Mouse (Mus musculus) adrenal gland, adult 8-10 months (tissue): Measurements from ENCODE around the gene Spib. TPM values are rescaled to one million over a fixed set of nuclear protein-coding genes. Genes with fewer than 3 reads are reported as not detected.

Experiments used
- DNase-seq: peaks from one replicate; pipeline ENCODE4 v3.0.0; 2022
- microRNA-seq, 2 experiments: library from miRNA; unstranded; fragments of <30 nt; microRNA quantifications; one replicate each; pipeline ENCODE4 v1.2.0; 2022
- total RNA-seq, 4 experiments: library from RNA; stranded (reverse); gene quantifications; 2 replicates each; pipeline ENCODE4 v1.2.4; 2022

Spib gene
- total RNA-seq, 4 experiments from 2014 or later: 0.32 to 0.77 (median 0.43) TPM

- DNase-seq: no peak
These were observed 46.9 kb downstream of the Spib start for GRCm38 (mm10) chr7:44484841-44485571.

- no peak for DNase-seq
These were observed 47.8 kb downstream of the Spib start for GRCm38 (mm10) chr7:44484109-44484508.

DNA sequence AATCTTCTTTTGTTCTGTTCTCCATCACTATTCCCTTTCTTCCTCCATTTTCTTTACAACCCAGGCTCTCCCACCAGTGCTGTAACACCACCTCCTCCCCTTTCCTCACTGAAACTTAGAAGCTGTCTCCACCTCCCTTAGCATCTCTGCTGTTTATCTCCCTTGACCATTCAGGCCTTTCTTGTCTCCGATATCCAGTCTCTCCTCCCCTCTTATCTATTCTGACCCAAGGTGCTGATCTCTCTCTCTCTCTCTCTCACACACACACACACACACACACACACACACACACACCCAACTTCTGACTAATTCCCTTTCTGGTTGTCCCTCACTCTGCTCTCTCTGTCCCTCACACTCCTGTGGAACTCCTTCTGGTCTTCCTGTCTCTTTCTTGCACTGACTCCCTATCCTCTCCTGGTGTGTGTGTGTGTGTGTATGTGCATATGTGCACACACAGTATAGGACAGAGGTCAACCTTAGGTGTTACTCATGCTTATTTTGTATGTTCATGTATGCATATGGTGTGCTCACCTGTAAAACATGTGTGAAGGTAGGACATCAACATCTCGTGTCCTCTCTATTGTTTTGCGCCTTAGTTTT lies 48.9 kb downstream of the Spib start:
- DNase-seq: no peak

Small RNA genes lying within 50 kb of the gene (microRNA-seq; reads per million reads assigned to microRNA genes)
- gene Mir7053: 0 to 0.18 reads per million in 2 experiments

Other genes starting within 250 kb of the Spib start
- gene Clec11a, start 225.2 kb downstream of the Spib start, total RNA-seq: 1 to 10 TPM; 4.1 to 6.0 (median 5.1) TPM
- 10 to 100 TPM in 3 of 4 experiments, 1 to 10 TPM in 1; 9.3 to 17.6 (median 14.3) TPM for gene Shank1, start 221.8 kb downstream of the Spib start, total RNA-seq
- gene Syt3, start 148.0 kb downstream of the Spib start, total RNA-seq: 10 to 100 TPM in 1 of 4 experiments, 1 to 10 TPM in 3; 4.9 to 11.1 (median 7.6) TPM
- 1 to 10 TPM in 3 of 4 experiments, under 1 TPM in 1; 0.73 to 2.2 (median 1.4) TPM for gene 1700008O03Rik, start 146.3 kb downstream of the Spib start, total RNA-seq
- 10 to 100 TPM in 2 of 4 experiments, 1 to 10 TPM in 2; 6.4 to 15.4 (median 9.8) TPM for gene Lrrc4b, start 103.1 kb downstream of the Spib start, total RNA-seq
- gene Aspdh, start 66.7 kb downstream of the Spib start, total RNA-seq: 1 to 10 TPM in 3 of 4 experiments, under 1 TPM in 1; 0.73 to 2.0 (median 1.4) TPM
- 10 to 100 TPM; 43.7 to 56.5 (median 46.9) TPM for gene Josd2, start 64.1 kb downstream of the Spib start, total RNA-seq
- 100 to 1,000 TPM in 3 of 4 experiments, 10 to 100 TPM in 1; 99.0 to 119 (median 110) TPM for gene Emc10, start 35.5 kb downstream of the Spib start, total RNA-seq
- gene Fam71e1, start 35.5 kb downstream of the Spib start, total RNA-seq: 10 to 100 TPM in 3 of 4 experiments, 1 to 10 TPM in 1; 10.0 to 15.5 (median 13.0) TPM
- under 1 TPM in 2 of 4 experiments, not detected in 2; 0.07 to 0.08 TPM for gene Mybpc2, start 7.4 kb downstream of the Spib start, total RNA-seq
- 10 to 100 TPM; 10.9 to 18.6 (median 15.9) TPM for gene Pold1, start 16.8 kb upstream of the Spib start, total RNA-seq
- gene Nr1h2, start 21.9 kb upstream of the Spib start, total RNA-seq: 100 to 1,000 TPM in 3 of 4 experiments, 10 to 100 TPM in 1; 94.3 to 153 (median 129) TPM
- 1 to 10 TPM in 3 of 4 experiments, under 1 TPM in 1; 1.00 to 2.0 (median 1.5) TPM for gene Napsa, start 40.3 kb upstream of the Spib start, total RNA-seq
- 10 to 100 TPM in 1 of 4 experiments, 1 to 10 TPM in 3; 4.7 to 11.1 (median 7.8) TPM for gene Kcnc3, start 58.6 kb upstream of the Spib start, total RNA-seq
- gene Myh14, start 138.8 kb upstream of the Spib start, total RNA-seq: 10 to 100 TPM in 1 of 4 experiments, 1 to 10 TPM in 3; 7.3 to 16.5 (median 8.4) TPM
- gene Izumo2, start 176.7 kb upstream of the Spib start, total RNA-seq: not detected
- 10 to 100 TPM; 46.5 to 73.4 (median 54.8) TPM for gene Vrk3, start 216.3 kb upstream of the Spib start, total RNA-seq
- gene Zfp473, start 219.0 kb upstream of the Spib start, total RNA-seq: 1 to 10 TPM in 1 of 4 experiments, under 1 TPM in 3; 0.35 to 1.1 (median 0.41) TPM